Mouse (Mus musculus): ENCODE results near the gene Npm3.

The Npm3 gene

GRCm38 (mm10) chr19:45731658-45732057 lies 17.7 kb downstream of the Npm3 start:
- no peak for DNase-seq

- no peak for DNase-seq
Observed at GRCm38 (mm10) chr19:45730042-45730441, 19.3 kb downstream of the Npm3 start.

GRCm38 (mm10) chr19:45727231-45727630 lies 22.2 kb downstream of the Npm3 start:
- DNase-seq = no peak

- no peak for DNase-seq
Observed at GRCm38 (mm10) chr19:45725677-45726277, 23.6 kb downstream of the Npm3 start.

GRCm38 (mm10) chr19:45722188-45722587 lies 27.2 kb downstream of the Npm3 start:
- DNase-seq = no peak

GRCm38 (mm10) chr19:45718286-45718685 lies 31.1 kb downstream of the Npm3 start:
- DNase-seq = no peak

- peak; percentile 22 to 45 for DNase-seq
Observed at GRCm38 (mm10) chr19:45717493-45718220, 31.7 kb downstream of the Npm3 start.

GRCm38 (mm10) chr19:45708704-45709103 lies 40.7 kb downstream of the Npm3 start:
- no peak for DNase-seq

Measured in kidney, postnatal 25 days (tissue).